Mouse (Mus musculus) spleen, postnatal 36 days (tissue): ENCODE results near the gene Micall1.

Experiments used
- DNase-seq, 2 experiments: peaks; one replicate each; pipeline ENCODE4 v3.0.0; 2022; ENCODE audit warnings: low spot score in 2 of 2, mixed read lengths in 1 of 2

The Micall1 gene

GRCm38 (mm10) chr15:79130782-79131181 lies 22.1 kb downstream of the Micall1 start:
- no peak for DNase-seq

GRCm38 (mm10) chr15:79131442-79131841 lies 22.7 kb downstream of the Micall1 start:
- DNase-seq, result no peak

- DNase-seq, result no peak
Measured at GRCm38 (mm10) chr15:79133191-79133661, 24.5 kb downstream of the Micall1 start.

GRCm38 (mm10) chr15:79134496-79135270 lies 26.0 kb downstream of the Micall1 start:
- DNase-seq, result no peak

- DNase-seq, result no peak
Measured at GRCm38 (mm10) chr15:79135332-79135731, 26.6 kb downstream of the Micall1 start.

GRCm38 (mm10) chr15:79135783-79136575 lies 27.3 kb downstream of the Micall1 start:
- no peak for DNase-seq

GRCm38 (mm10) chr15:79139640-79140039 lies 30.9 kb downstream of the Micall1 start:
- DNase-seq, result no peak

GRCm38 (mm10) chr15:79140866-79141565 lies 32.3 kb downstream of the Micall1 start, which contains the start of the genes Polr2f and 1700088E04Rik:
Gene Polr2f (plus strand): TSS chr15:79141009.
Gene 1700088E04Rik (minus strand): TSS chr15:79141253.
- peak; percentile 90 to 93 for DNase-seq

GRCm38 (mm10) chr15:79141566-79141917 lies 32.8 kb downstream of the Micall1 start:
- DNase-seq, result no peak

- DNase-seq, result no peak
Measured at GRCm38 (mm10) chr15:79143316-79143715, 34.6 kb downstream of the Micall1 start.

- no peak for DNase-seq
Measured at GRCm38 (mm10) chr15:79144021-79144420, 35.3 kb downstream of the Micall1 start.

GRCm38 (mm10) chr15:79145522-79145921 lies 36.8 kb downstream of the Micall1 start:
- DNase-seq, result no peak

- DNase-seq, result peak; percentile 47 to 49
Measured at GRCm38 (mm10) chr15:79148533-79148932, 39.8 kb downstream of the Micall1 start.

- no peak for DNase-seq
Measured at GRCm38 (mm10) chr15:79151881-79152280, 43.2 kb downstream of the Micall1 start.

- no peak for DNase-seq
Measured at GRCm38 (mm10) chr15:79152709-79153108, 44.0 kb downstream of the Micall1 start.

- no peak for DNase-seq
Measured at GRCm38 (mm10) chr15:79155572-79155971, 46.9 kb downstream of the Micall1 start.

GRCm38 (mm10) chr15:79162301-79162700 lies 53.6 kb downstream of the Micall1 start:
- DNase-seq, result no peak

GRCm38 (mm10) chr15:79162822-79163221 lies 54.1 kb downstream of the Micall1 start:
- DNase-seq, result no peak

GRCm38 (mm10) chr15:79164251-79164650 lies 55.6 kb downstream of the Micall1 start:
- no peak for DNase-seq

- DNase-seq, result no peak
Measured at GRCm38 (mm10) chr15:79165140-79165539, 56.4 kb downstream of the Micall1 start, which contains the start of gene Sox10. Gene Sox10 (minus strand): TSS chr15:79165240.

GRCm38 (mm10) chr15:79166712-79167111 lies 58.0 kb downstream of the Micall1 start:
- DNase-seq, result no peak

GRCm38 (mm10) chr15:79176905-79177304 lies 68.2 kb downstream of the Micall1 start:
- no peak for DNase-seq
